Mouse (Mus musculus) thymus, adult 2 months (tissue): ENCODE measurements around the gene Hnrnpd.

Source experiments
- CTCF ChIP-seq: fragments of 200-500 bp; IDR thresholded peaks from 2 replicates; pipeline ENCODE4 v1.5.1; 2012; ENCODE audit warnings: mild to moderate bottlenecking, control low read depth, low read length, moderate library complexity, borderline replicate concordance; ENCODE audit not compliant: control insufficient read depth, poor library complexity, insufficient read depth; ENCODE audit errors: extremely low read depth
- POLR2A ChIP-seq: fragments of 200-500 bp; IDR thresholded peaks from 2 replicates; pipeline ENCODE4 v1.6.1; 2012; ENCODE audit warnings: mild to moderate bottlenecking, low read length, control low read depth, moderate library complexity; ENCODE audit not compliant: control insufficient read depth, poor library complexity, insufficient read depth; ENCODE audit errors: extremely low read depth

DNA sequence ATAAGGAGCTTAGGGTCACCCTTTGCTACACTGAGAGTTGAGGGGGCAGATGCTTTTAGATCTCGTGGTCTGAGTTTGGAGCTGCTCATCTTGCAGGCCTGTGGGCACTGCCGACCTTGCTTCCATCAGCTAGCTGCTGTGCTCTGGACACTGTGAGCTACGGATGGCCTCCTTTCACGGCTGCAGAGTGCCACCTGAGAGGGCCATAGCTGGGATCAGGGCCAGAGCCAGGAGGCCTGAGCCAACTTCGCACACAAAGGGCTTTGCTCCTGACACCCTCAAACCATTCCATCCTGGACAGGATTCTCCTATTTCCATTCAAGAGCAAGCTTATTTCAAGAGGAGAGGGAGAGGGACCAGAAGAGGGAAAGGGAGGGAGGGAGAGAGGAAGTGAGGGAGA, 45.7 kb upstream of the Hnrnpd start:
- TF ChIP-seq CTCF (no peak), POLR2A (no peak)
